Mouse (Mus musculus) lung, embryonic 15.5 days (tissue): ENCODE results near the gene Taf7l. TPM values are rescaled to one million over a fixed set of nuclear protein-coding genes. Genes with fewer than 3 reads are reported as not detected.

Experiments used
- ATAC-seq: fragments of 200-750 bp; cut with Nextera tagmentation; 2 replicates; pipeline ENCODE4 v1.8.0; 2017; ENCODE audit warnings: moderate number of reproducible peaks, borderline replicate concordance; ENCODE audit not compliant: low FRiP score, low TSS enrichment; ENCODE audit errors: extremely low read depth
- H3K27ac ChIP-seq: fragments of 300-500 bp; sonication (generic); 2 replicates; pipeline ENCODE4 v1.5.1; 2015; ENCODE audit warnings: moderate library complexity, mild to moderate bottlenecking, inconsistent platforms
- H3K27me3 ChIP-seq: fragments of 300-500 bp; sonication (generic); 2 replicates; pipeline ENCODE4 v1.6.1; 2015; ENCODE audit warnings: inconsistent platforms
- H3K36me3 ChIP-seq: fragments of 300-500 bp; sonication (generic); 2 replicates; pipeline ENCODE4 v1.6.1; 2015; ENCODE audit warnings: inconsistent platforms
- H3K4me1 ChIP-seq: fragments of 300-500 bp; sonication (generic); 2 replicates; pipeline ENCODE4 v1.6.1; 2015; ENCODE audit warnings: inconsistent platforms
- H3K4me2 ChIP-seq: fragments of 300-500 bp; sonication (generic); 2 replicates; pipeline ENCODE4 v1.6.1; 2015; ENCODE audit warnings: inconsistent platforms, mild to moderate bottlenecking, moderate library complexity
- H3K4me3 ChIP-seq: fragments of 300-500 bp; sonication (generic); 2 replicates; pipeline ENCODE4 v1.5.1; 2015; ENCODE audit warnings: mild to moderate bottlenecking, inconsistent platforms
- H3K9ac ChIP-seq: fragments of 300-500 bp; sonication (generic); 2 replicates; pipeline ENCODE4 v1.6.1; 2015; ENCODE audit warnings: inconsistent platforms
- H3K9me3 ChIP-seq: fragments of 300-500 bp; sonication (generic); 2 replicates; pipeline ENCODE4 v1.6.1; 2016; ENCODE audit warnings: inconsistent platforms
- WGBS: fragments of 180-500 bp; shearing (Covaris S2); methylation state at CpG from one replicate; pipeline ENCODE4 v1.1.7; 2015; 5-methylcytosine and 5-hydroxymethylcytosine counted together
- polyA plus RNA-seq: library from polyadenylated mRNA; unstranded; fragments of >200 nt; fragmentation: Nextera tagmentation; extraction: Ambion mirVana; gene quantifications from 2 replicates; pipeline ENCODE4 v1.2.1, GENCODE M21; 2015

Gene Taf7l
- polyA plus RNA-seq = not detected in 2 replicates

- Histone ChIP-seq H3K9ac (no peak within 1 kb of the TSS), H3K36me3 (no peaks in the 10 kb centered on the region), H3K27me3 (no peaks in the 10 kb centered on the region), H3K4me1 (no peaks in the 10 kb centered on the region), H3K9me3 (no peaks in the 10 kb centered on the region), H3K4me3 (no peak within 1 kb of the TSS), H3K4me2 (no peak within 1 kb of the TSS), H3K27ac (no peak within 1 kb of the TSS)
- 88% methylated on average over 25 of the region's 25 CpGs for WGBS
- no peak for ATAC-seq
Measured at GRCm38 (mm10) chrX:134476290-134476689, at the start of gene Taf7l. Gene Taf7l, minus strand, starts transcription at chrX:134476490.

GRCm38 (mm10) chrX:134525260-134525659, 49.0 kb upstream of the Taf7l start:
- WGBS = 72% methylated on average over 4 of the region's 4 CpGs
- Histone ChIP-seq H3K4me2 (no peak overlapping the region), H3K36me3 (no peaks in the 10 kb centered on the region), H3K27me3 (no peaks in the 10 kb centered on the region), H3K9ac (no peak overlapping the region), H3K4me3 (no peak overlapping the region), H3K27ac (no peak overlapping the region), H3K4me1 (no peaks in the 10 kb centered on the region), H3K9me3 (no peaks in the 10 kb centered on the region)
- ATAC-seq = no peak

GRCm38 (mm10) chrX:134523772-134524171, 47.5 kb upstream of the Taf7l start:
- Histone ChIP-seq H3K36me3 (no peaks in the 10 kb centered on the region), H3K27me3 (no peaks in the 10 kb centered on the region), H3K27ac (no peak overlapping the region), H3K9me3 (no peaks in the 10 kb centered on the region), H3K4me1 (no peaks in the 10 kb centered on the region), H3K4me3 (no peak overlapping the region), H3K4me2 (no peak overlapping the region), H3K9ac (no peak overlapping the region)
- ATAC-seq = no peak
- WGBS = 66% methylated on average over 4 of the region's 4 CpGs

GRCm38 (mm10) chrX:134509473-134509872, 33.2 kb upstream of the Taf7l start:
- Histone ChIP-seq H3K4me2 (no peak overlapping the region), H3K9me3 (no peaks in the 10 kb centered on the region), H3K4me1 (no peaks in the 10 kb centered on the region), H3K27ac (no peak overlapping the region), H3K36me3 (no peaks in the 10 kb centered on the region), H3K4me3 (no peak overlapping the region), H3K27me3 (no peaks in the 10 kb centered on the region), H3K9ac (no peak overlapping the region)
- WGBS = 21% methylated on average over 2 of the region's 2 CpGs
- ATAC-seq = no peak

GRCm38 (mm10) chrX:134507977-134508376, 31.7 kb upstream of the Taf7l start:
- Histone ChIP-seq H3K4me3 (no peak overlapping the region), H3K4me1 (no peaks in the 10 kb centered on the region), H3K27ac (no peak overlapping the region), H3K36me3 (no peaks in the 10 kb centered on the region), H3K4me2 (no peak overlapping the region), H3K27me3 (no peaks in the 10 kb centered on the region), H3K9ac (no peak overlapping the region), H3K9me3 (no peaks in the 10 kb centered on the region)
- 65% methylated on average over 6 of the region's 6 CpGs for WGBS
- no peak for ATAC-seq

GRCm38 (mm10) chrX:134500651-134501050, 24.4 kb upstream of the Taf7l start:
- Histone ChIP-seq H3K27ac (no peak overlapping the region), H3K9me3 (no peaks in the 10 kb centered on the region), H3K36me3 (no peaks in the 10 kb centered on the region), H3K4me1 (no peaks in the 10 kb centered on the region), H3K27me3 (no peaks in the 10 kb centered on the region), H3K4me2 (no peak overlapping the region), H3K9ac (no peak overlapping the region), H3K4me3 (no peak overlapping the region)
- WGBS = 86% methylated on average over 8 of the region's 8 CpGs
- ATAC-seq = no peak

- no peaks in the 10 kb centered on the region for H3K27me3 ChIP-seq
- no peaks in the 10 kb centered on the region for H3K4me1 ChIP-seq
- H3K4me2 ChIP-seq = no peak overlapping the region
- WGBS = 27% methylated on average over 3 of the region's 3 CpGs
- no peak for ATAC-seq
- H3K9me3 ChIP-seq = no peaks in the 10 kb centered on the region
- H3K4me3 ChIP-seq = no peak overlapping the region
- H3K9ac ChIP-seq = no peak overlapping the region
- H3K36me3 ChIP-seq = no peaks in the 10 kb centered on the region
- H3K27ac ChIP-seq = no peak overlapping the region
Measured at GRCm38 (mm10) chrX:134481720-134482119, 5.4 kb upstream of the Taf7l start.

- ATAC-seq = no peak
- no peak overlapping the region for H3K4me2 ChIP-seq
Measured at GRCm38 (mm10) chrX:134474988-134475710, 1.1 kb downstream of the Taf7l start.

GRCm38 (mm10) chrX:134427307-134427706, 49.0 kb downstream of the Taf7l start:
- H3K27me3 ChIP-seq = no peaks in the 10 kb centered on the region
- H3K27ac ChIP-seq = no peak overlapping the region
- no peaks in the 10 kb centered on the region for H3K4me1 ChIP-seq
- no peak overlapping the region for H3K4me2 ChIP-seq
- no peak overlapping the region for H3K9ac ChIP-seq
- ATAC-seq = no peak
- H3K36me3 ChIP-seq = no peaks in the 10 kb centered on the region
- H3K9me3 ChIP-seq = no peaks in the 10 kb centered on the region
- 39% methylated on average over 3 of the region's 3 CpGs for WGBS
- no peak overlapping the region for H3K4me3 ChIP-seq

More at GRCm38 (mm10) chrX:134474988-134475710, 1.1 kb downstream of the Taf7l start:
- Histone ChIP-seq H3K9ac (no peak overlapping the region), H3K36me3 (no peaks in the 10 kb centered on the region), H3K27ac (no peak overlapping the region), H3K27me3 (no peaks in the 10 kb centered on the region), H3K4me3 (no peak overlapping the region), H3K9me3 (no peaks in the 10 kb centered on the region), H3K4me1 (no peaks in the 10 kb centered on the region)
- WGBS = 62% methylated on average over 60 of the region's 67 CpGs

- H3K9ac ChIP-seq = no peak overlapping the region
- WGBS = 64% methylated on average over 6 of the region's 6 CpGs
- ATAC-seq = no peak
- H3K36me3 ChIP-seq = no peaks in the 10 kb centered on the region
- no peak overlapping the region for H3K27ac ChIP-seq
- no peak overlapping the region for H3K4me2 ChIP-seq
- H3K9me3 ChIP-seq = no peaks in the 10 kb centered on the region
- H3K27me3 ChIP-seq = no peaks in the 10 kb centered on the region
- no peaks in the 10 kb centered on the region for H3K4me1 ChIP-seq
- no peak overlapping the region for H3K4me3 ChIP-seq
Measured at GRCm38 (mm10) chrX:134426819-134427218, 49.5 kb downstream of the Taf7l start.

- no peaks in the 10 kb centered on the region for H3K27me3 ChIP-seq
- H3K9me3 ChIP-seq = no peaks in the 10 kb centered on the region
- ATAC-seq = no peak
- H3K4me1 ChIP-seq = no peaks in the 10 kb centered on the region
- no peaks in the 10 kb centered on the region for H3K36me3 ChIP-seq
- no peak overlapping the region for H3K9ac ChIP-seq
- no peak overlapping the region for H3K27ac ChIP-seq
- no peak overlapping the region for H3K4me3 ChIP-seq
- no peak overlapping the region for H3K4me2 ChIP-seq
- WGBS = 77% methylated on average over 10 of the region's 10 CpGs
Measured at GRCm38 (mm10) chrX:134425798-134426197, 50.5 kb downstream of the Taf7l start.

- Histone ChIP-seq H3K36me3 (no peaks in the 10 kb centered on the region), H3K9me3 (no peaks in the 10 kb centered on the region), H3K27ac (no peak overlapping the region), H3K9ac (no peak overlapping the region), H3K4me2 (no peak overlapping the region), H3K4me3 (no peak overlapping the region), H3K27me3 (no peaks in the 10 kb centered on the region), H3K4me1 (no peaks in the 10 kb centered on the region)
- 94% methylated on average over 5 of the region's 5 CpGs for WGBS
- ATAC-seq = no peak
Measured at GRCm38 (mm10) chrX:134424263-134424662, 52.0 kb downstream of the Taf7l start.

GRCm38 (mm10) chrX:134420097-134420496, 56.2 kb downstream of the Taf7l start:
- Histone ChIP-seq H3K9me3 (no peaks in the 10 kb centered on the region), H3K4me2 (no peak overlapping the region), H3K27ac (no peak overlapping the region), H3K4me1 (no peaks in the 10 kb centered on the region), H3K4me3 (no peak overlapping the region), H3K27me3 (no peaks in the 10 kb centered on the region), H3K9ac (no peak overlapping the region), H3K36me3 (no peaks in the 10 kb centered on the region)
- ATAC-seq = no peak
- WGBS = 75% methylated on average over 5 of the region's 5 CpGs
